Mouse (Mus musculus) MEL-GATA-1-ER (cell line): ENCODE measurements at regions not wholly inside any gene's neighbourhood (a gene's known extent, or its start where the extent isn't known, plus 50 kb on each side); places are given as distances from the start of the nearest gene placed in this dataset.

ENCODE experiments used
- DNase-seq: peaks from one replicate; pipeline ENCODE4 v3.0.0-alpha.2; 2012; ENCODE audit warnings: low read depth; ENCODE audit errors: extremely low read depth

DNA sequence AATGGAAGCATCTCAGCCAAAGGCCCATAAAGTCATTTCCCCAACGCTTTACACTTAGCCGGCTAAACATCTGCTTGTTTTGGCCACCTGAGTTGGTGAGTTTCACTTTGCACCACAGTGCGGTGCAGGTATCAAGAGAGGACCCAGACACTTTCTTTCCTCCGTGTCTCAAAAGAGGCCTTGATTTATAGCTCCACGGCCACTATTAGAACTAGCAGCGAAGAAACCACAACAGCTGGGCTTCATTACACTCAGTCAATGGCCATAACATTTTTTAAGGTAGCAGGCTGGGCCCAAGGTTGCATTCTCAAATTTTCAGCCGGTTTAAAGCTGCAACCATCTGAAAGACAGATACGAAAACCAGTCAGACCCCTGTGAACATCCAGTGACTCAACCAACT, 103.4 kb downstream of the Mreg start:
- DNase-seq, result no peak

DNA sequence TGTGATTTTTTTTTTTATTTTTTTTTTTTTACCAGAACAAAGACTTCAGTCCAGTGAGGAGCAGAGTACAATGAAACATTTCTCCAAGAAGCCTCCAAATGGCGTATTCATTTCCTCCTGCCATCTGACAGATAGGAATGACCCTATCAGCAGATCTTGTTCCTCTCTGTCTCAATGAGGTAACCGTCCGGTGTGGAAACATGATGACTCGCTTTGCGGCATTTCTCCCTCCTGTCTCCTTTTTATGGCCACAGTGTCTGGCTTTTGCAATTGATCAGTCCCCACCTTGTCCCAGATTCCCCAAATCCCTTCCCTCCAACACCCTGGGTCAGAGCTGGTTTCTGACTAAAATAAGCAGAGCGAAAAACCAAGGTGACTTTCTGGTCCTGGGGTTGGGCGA, 105.0 kb downstream of the Mreg start:
- DNase-seq, result no peak

DNA sequence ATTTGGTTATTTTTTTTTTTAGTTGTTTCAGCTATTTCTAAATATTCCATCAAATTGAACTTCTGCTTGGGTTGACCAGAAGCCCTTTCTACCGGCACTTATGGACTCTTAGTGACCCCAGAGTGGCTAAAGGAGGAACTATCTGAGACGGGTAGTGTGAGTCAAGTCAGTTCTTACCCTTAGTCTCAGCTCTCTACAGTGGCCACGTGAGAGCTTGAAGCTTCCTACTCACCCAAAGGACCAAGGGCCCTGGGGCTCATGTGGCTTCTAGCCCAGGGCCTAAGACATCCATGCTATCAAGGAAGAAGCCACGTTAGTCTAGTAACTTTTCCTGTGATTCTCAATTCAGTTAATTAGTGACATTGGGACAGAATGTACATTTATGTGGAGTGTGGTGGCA, 105.5 kb downstream of the Mreg start:
- no peak for DNase-seq

DNA sequence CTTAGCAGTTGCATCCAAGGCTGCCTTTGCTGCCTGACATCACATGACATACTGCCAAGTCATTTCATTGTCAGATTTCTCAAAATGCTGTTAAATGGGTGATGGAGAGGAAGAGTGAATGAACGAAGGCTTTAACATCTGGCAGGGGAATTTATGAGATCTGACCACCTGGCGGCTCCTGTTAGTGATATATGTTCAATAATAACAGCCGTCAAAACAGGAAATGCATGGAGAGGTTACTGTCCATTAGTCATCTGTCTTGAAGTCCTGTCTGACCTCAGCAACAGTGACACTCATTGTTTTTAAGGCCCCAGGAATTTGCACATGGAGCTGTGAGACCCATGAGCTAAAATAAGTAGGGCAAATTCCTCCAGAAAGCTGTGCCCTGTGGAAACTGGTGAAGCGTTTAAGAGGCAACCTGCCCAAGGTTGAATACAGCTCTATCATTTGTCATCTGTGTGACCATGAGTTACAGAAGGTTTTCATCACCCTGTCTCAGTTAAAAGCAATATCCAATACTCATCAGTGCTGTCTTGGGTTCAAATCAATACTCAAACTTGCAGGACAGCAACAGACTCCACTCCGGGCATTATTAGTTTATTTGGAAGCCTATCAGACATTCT, 106.6 kb downstream of the Mreg start:
- no peak for DNase-seq

DNA sequence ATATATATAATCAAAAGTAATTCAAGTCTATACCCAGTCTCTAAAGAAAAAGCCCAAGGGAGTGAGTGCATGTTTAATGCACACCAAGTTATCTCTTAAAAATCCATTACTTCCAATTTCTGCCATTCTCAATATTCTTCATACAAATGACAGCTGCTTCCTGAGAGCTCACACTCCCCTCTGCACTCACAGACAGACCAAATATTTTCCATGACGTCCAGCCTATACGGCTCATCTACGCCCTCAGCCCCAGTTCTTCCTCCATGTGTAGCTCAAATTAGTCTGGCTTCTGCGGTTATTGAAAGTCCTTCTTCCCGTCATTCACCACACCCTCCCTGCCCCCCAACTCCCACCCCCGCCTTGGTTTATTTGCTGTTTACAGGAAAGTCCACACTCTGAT, 108.1 kb downstream of the Mreg start:
- no peak for DNase-seq

DNA sequence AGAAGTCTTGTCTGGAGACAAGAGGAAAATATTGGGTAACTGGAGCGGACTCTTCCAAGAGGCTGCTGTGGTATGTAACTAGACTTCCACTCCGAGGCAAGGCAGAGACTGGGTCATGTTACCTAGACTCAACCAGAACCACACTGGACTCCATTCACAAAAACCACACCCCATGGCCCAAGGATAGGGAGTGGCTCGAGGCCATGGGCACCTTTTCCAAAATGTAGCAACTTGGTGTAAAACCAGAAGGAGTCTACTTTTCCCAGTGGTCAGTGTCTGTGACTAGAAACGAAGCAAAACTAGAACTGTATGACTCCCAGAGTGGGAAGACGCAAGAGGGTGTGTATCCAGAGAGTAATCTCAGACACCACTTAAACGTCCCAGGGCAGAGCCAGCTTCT, 108.7 kb downstream of the Mreg start:
- DNase-seq, result no peak

DNA sequence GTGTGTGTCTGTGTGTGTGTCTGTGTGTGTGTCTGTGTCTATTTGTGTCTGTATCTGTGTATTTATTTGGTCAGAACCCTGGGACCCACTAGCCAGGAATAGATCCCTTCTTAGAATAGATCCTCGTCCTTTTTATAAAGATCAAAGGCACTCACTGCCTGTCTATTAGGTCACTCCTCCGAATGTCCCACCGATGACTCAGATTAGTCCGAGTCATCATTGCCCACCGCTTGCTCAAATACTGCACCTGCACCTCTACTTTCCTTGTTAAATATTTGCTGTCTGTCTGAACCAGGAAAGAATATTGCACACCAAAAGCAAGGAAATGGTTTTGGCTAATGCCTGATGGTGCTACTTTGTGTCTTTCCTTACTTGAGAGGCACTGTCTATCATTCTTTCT, 112.7 kb downstream of the Mreg start:
- no peak for DNase-seq

DNA sequence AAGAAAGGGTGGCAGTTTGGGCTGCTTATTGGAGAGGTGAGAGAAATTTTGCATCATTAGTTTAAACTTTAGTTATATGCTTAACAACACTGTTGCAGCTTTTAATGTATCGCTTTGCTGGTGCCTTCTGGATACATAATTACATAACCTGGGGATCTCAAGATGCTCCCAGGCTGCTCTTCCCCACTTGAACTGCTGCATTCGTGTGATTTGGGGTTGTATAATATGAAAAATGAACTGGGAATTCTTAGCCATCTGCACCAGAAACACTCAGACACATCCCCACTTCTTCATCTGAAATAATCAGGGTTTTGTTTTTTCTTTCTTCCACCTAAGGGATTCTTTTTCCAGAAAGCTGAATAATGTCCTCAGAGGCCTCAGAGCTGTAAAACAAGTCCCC, 120.8 kb downstream of the Mreg start:
- no peak for DNase-seq

DNA sequence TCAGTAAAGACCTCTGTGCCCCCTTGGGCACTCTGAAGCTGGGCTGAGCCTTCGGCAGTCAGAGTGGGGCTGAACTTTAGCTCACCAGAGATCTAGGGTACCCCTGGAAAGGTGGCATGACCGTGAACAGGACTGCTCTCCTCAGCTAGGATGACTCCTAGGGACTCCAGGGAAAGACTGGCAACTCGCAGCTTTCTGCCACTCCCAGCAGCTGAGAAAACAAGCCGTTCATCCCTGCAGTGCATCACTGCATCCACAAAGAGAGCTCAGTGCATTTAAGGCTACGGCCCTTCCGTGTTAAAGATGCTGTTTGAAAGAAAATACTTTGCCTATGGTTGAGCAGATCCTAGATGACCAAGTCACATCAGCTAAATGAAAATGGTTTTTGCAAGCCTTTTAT, 126.4 kb downstream of the Mreg start:
- DNase-seq, result no peak

DNA sequence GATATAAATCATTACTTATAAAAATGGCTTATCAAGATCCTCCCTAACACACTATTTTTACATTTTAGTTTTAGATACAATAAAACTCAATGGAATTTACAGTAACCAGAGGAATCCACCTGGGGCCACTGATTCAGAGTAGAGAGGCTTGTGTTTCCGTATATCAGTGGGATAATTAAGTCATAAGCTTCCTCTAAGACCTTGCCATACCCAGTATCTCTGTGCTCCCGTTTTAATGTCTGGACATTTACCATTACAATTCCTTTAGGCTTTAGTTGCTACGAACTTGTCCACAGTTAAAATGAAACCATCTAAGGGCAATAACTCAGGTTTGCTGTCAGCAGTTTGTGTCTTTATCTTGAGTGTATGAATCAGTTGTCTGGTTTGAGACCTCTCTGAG, 127.9 kb downstream of the Mreg start:
- no peak for DNase-seq

DNA sequence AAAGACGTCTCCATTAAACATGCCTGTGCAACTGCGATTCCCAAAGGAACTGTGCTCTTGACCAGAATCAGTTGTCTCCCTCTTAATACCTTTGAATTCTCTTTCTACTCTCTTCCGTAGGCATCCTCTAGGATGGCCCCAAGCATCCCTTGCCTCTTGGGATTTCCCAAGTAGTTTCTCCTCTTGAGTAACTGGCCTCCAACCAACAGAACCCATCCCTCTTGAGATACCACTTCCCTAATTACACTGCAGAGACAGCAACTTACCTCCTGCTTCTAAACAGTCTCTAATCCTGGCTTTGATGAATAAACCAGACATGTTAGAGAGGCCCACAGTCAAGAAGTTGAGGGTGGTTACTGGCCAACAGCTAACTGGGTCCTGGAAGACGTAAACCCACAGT, 129.7 kb downstream of the Mreg start:
- no peak for DNase-seq

DNA sequence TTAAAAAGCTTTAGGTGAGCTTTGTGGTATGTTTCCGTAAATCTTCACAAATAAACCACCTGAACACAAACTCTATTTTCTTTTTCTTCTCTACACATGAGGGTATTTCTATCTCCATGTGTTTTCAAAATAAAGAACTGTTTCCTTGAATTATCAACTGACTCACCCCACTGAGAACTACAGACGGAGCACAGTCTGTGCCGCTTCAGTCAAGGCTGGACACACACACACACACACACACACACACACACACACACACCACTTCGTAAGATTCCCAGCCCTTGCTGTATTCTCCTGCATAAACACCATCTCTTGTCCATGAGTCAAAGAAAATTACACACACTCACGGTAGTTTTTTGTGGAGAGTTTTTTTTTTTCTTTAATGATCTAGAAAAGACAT, 130.3 kb downstream of the Mreg start:
- no peak for DNase-seq

DNA sequence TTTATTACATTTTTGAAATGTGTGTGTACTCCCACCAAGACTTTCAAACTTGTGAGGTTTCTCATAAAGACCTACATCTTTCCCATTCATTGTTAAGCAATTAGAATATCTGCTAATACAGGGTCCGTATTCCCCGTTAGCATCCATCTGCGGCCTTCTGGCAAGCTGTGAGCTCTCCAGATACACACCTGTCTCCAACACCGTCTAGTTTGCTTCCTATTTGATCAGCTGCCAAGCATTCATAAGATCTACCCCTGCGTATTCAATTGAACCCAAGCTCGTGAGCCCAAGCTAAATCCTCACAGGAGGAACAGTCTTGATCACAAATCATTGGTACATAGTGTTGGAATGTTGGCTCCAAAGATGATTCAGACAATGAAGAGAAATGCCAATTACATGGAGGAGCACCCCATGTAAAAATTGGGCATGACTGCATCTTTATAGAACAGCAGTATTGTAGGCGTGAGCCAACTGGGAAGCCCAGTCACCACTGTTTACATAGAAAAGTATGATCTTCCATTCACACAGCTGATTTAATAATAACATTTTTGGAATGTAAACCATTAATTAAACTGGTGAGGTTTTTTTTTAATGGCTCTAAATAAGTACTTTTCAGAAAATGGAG, 133.1 kb downstream of the Mreg start:
- DNase-seq, result no peak

DNA sequence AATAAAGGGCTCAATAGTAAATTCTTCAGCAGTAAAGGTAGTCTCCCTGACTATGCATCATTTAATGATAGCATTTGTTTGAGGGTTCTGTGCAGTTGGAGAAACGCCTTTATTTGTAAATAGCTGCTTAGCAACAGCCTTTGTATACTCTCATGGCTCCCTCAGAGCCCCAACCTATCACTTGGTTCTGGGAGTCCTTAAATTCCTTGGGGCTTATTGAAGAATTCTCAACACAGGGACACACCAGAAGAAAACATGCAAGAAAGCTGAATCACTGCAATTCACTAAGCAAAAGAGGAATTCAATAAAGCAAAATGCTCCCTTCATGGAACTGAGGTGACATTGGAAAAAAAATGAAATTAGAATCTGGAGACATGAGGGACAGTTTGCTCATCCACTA, 135.8 kb downstream of the Mreg start:
- DNase-seq, result no peak

DNA sequence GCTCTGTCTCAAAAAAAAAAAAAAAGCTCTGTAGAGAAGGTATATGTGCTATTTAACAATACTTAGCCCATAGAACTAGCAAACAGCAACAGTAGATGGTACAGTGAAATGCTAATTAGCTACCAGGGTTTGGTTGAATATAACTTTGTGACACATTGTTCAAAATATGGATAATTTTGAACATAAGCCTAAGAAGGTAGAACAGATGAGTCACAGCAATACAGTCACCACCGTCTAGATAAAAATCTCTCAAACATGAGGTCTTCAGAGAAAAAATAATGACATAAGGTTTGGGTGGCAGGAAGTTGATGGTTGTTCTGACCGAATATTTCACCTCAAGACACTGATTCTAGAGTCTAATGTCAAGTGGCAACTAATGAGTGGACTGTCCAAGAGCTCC, 136.6 kb downstream of the Mreg start:
- DNase-seq, result no peak

DNA sequence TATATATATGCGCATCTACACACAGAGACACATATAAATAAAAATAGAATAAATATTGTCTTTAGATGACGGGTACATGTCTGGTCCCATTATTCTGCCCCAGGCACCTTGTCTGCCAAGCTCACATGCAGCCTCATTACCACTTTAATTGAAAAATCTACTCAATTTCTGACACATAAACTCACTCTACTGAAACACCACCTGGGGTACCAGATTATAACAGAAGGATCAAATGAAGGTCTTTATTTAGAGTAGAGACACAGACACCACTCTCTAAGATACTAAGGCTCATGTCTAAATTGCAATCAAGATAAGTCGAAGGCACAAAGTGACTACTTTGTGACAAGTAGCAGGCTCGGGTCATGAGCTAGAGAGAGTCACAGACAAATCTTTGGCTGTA, 138.9 kb downstream of the Mreg start:
- no peak for DNase-seq

DNA sequence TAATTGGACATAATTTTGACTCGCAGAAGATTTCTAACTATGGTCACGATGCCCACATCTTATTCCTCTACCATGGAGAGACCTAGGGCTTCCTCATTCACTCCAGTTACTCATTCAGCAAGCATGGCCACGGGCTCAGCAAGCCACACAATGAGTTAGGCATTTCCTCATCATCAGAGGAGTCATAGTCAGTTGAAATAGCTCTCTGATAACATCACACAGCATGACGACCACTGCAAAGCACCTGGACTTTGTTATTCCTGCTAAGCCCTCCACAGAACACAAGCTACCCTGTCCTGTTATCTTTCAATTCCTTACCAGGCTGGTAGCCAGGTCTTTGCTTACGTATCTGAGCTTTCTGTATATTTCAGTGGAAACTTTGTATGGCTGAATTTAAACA, 141.6 kb downstream of the Mreg start:
- DNase-seq, result no peak

DNA sequence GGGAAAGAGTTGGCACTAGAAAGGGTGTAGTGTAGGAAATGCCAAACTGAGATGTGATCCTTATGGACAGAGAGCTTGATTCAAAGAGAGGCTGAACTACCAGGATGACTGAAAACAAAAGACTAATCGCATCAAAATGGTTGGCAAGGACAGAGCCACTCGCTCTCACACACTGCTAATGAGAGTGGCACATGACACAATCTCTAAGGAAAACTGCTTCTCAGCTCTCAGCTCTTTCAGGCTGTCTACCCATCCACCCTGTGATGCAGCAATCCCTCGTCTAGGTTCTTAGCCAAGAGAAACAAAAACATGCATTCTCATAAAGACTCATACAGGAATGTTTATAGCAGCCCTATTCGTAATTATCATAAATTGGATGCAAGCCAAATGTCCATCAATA, 143.1 kb downstream of the Mreg start:
- DNase-seq, result no peak

DNA sequence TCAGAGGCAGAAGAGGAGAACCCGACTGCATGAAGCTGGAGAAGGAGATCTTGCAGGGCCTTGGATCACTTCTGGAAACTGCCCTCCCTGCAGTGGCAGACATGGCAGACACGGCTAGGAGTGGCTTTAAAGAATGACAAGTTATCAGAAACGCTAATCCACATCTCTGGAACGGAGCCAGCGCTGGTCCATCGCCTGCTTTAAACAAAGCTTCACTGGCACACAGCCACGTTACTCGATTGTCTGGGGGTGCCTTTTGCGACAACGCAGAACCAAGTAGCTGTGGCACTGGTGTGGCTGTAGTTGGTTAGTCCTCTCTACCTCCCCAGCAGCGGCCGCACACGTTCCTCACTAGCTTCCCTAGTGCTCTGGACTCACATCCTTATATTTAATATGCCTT, 147.0 kb downstream of the Mreg start:
- DNase-seq, result no peak

DNA sequence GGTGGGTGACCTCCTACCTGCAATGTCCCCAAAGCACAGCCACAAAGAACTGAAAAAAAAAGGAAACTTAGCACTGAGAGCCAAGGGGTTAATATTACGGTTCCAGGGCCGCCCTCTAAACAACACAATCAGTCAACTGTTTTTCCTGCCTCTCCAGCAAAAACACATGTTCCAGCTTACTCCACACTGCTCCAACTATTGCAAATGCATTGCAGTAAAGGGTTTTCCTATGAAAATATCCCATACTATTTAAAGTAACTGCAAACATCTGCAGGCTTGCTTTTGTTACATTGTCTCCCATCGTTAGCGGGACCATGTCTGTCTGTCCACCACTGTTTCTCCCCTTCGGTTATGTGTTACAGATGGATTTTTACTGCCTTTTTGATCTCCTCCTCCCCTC, 151.7 kb downstream of the Mreg start:
- DNase-seq, result no peak

DNA sequence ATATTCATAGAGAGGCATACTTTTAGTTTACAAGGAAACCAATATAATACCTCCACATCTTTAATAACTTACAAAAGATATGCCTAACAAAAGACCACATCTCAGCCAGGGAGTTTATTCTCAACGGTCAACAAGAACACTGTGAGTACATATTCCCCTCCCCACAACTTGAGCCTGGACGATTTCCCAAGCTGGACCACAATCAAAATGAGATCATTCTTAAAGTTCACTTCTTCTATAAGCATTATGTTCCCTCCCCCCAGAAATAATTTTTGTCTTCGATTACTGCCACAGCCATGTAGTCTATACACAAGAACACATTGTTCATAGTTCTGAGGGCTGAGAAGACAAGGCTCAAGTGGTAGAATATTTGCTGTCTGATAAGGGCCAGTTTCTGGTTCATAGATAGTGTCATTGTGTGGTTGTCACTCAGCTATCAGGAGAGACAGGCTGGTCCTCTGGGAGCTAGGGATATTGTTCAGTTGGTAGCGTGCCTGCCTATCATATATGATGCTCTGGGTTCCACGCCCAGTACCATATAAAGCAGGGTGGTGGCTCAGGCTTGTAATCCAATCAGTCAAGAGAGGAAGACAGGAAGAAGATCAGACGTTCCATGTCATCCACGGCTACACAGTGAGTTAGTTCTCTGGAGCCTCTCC, 153.9 kb downstream of the Mreg start:
- peak; percentile 24 for DNase-seq

DNA sequence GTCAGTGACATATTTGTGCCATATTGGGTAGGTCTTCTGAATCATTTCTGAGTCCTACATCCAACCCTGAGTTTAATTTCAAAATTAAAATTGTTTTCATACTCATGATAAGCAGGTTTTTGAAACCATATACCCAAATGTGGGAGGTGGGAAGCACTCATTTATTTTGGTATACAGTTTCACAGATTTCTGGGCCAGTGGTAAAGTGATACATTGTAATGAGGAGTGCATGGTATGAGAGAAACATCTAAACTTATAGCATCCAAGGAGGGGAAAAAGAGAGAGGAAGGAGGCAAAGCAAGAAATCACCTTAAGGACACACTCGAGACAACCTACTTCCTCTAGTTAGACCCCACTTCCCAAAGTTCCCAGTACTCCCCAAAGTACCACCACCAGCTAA, 157.6 kb downstream of the Mreg start:
- DNase-seq, result no peak

DNA sequence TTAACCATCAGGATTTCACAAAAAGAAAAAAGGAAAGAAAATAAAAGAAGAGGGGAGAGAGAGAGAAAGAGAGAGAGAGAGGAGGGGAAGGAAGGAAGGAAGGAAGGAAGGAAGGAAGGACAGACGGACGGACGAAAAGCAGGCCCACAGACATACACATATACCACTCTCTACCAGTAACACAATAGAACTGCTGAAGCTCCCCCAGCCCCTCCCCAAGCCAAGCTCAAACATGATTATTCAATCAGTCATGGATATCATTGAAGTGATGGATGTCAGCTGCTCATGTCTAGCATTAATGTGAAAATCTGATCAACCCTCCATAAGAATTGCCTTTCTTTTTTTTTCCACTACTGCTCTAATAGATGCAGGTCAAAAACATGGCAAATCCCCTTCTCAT, 161.2 kb downstream of the Mreg start:
- no peak for DNase-seq
